Mouse (Mus musculus): Measurements from ENCODE around the gene Rrp7a. TPM values are rescaled to one million over a fixed set of nuclear protein-coding genes. Genes with fewer than 3 reads are reported as not detected.

The Rrp7a gene
- 10 to 100 TPM; 33.6 to 40.4 TPM for total RNA-seq (2021)
- long read RNA-seq, experiment 1, full-length matches to known transcripts, result 27 of 31 reads
- long read RNA-seq, experiment 1, partial matches to known transcripts, result 2 of 31 reads
- long read RNA-seq, experiment 1, other reads (novel, unspliced or antisense), result 2 of 31 reads
- long read RNA-seq, experiment 2, full-length matches to known transcripts, result 32 of 45 reads
- long read RNA-seq, experiment 2, partial matches to known transcripts, result 1 of 45 reads
- long read RNA-seq, experiment 2, other reads (novel, unspliced or antisense), result 12 of 45 reads

DNA sequence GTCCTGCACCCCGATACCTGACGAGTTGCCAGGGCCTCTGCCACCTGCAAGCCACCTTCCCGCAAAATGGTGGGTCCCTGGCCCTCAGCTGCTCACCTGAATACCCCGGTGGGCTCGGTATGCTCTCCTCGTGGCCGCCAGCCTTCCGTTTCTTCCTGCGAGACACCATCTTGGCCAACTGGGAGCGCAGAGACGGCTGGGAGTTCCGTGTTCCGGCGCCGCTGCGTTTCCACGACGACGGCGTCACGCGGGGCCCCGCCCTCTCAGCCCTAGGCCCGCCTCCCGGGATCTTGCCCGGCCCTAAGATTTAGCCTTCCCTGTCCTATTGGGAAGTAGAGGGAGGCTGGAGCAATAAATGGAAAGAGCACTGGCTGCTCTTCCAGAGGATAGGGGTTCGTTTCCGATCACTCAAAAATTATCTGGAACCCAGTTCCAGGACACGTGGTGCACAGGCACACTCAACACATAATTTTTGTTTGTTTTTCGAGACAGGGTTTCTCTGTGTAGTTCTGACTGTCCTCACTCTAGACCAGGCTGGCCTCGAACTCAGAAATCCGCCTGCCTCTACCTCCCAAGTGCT is at the start of gene Rrp7a:
Gene Rrp7a (minus strand): TSS at position 236 of the 580 bp plus-strand sequence.
- intact Hi-C loops (cut with DNase I), result no loop called here
- peak; percentile 91 to 92 for DNase-seq

DNA sequence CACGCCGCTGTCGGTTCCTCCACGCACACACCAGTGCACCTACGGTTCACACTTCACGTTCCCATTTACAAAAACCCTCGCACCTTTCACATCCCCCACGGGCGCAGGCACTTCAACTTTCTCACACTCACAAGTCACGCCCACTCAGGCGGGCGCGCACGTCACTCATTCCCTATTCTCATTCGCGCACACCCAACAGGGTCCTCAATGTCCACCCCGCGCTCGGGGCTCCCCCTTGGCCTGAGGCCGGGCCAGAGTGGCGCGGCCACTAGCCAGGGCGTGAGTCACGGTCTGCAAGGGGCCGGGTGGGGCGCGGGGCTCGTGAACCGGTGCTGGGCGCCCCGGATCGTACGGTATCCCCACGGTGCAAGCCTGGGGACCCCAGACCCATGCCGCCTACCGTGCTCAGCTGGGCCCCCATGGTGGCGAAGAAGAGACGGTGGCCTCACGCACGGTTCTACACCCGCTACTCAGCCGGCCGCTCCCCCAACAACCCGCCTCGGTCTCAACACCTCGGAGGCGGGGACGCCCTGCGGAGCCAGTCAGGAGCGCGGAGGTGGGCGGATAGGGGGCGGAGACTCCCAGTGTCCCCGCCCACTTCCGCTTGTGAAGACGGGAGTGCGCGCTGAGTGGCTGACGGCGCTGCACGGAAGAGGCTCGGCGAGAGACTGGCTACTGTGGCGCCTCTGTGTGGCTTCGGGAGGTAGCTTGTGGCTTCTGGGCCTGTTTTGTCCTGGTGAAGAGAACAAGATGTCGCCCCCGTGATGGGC is 49.3 kb upstream of the Rrp7a start:
- peak; percentile 95 to 96 for DNase-seq
- intact Hi-C loops (cut with DNase I), result loop anchor here (5.0 kb wide), 1 partner anchor 35 kb away; no protein-coding TSS in a partner anchor

DNA sequence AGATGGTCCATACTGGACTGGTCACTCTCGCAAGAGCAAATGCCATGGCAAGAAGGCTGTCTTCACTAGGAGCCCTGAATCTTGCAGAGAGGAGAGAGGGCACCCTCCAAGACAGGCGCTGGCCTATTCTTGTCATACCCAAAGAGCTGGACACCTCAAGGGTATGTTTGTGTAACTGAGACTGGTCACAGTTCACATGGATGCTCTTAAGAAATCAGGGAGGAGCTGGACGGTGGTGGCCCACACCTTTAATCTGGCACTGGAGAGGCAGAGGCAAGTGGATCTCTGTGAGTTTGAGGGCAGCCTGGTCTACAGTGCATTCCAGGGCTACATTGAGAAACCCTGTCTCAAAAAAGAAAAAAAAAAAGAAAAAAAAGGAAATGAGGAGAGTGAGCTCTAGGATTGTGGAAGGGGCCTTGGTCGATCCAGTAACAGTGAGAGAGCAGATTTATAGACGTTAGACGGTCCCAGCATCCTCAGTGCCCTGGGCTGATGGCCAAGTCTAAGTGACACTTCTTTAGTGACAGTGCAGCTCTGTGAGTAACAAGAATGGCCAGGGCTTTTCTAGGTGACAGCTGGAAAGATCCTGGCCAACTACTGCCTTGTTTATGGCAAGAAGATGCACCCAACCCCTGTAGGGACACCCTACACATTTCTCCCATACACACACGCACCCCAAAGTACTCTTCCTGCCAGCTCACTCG is 48.5 kb upstream of the Rrp7a start:
- intact Hi-C loops (cut with DNase I), result loop anchor here (5.0 kb wide), 1 partner anchor 36 kb away; no protein-coding TSS in a partner anchor
- no peak for DNase-seq

DNA sequence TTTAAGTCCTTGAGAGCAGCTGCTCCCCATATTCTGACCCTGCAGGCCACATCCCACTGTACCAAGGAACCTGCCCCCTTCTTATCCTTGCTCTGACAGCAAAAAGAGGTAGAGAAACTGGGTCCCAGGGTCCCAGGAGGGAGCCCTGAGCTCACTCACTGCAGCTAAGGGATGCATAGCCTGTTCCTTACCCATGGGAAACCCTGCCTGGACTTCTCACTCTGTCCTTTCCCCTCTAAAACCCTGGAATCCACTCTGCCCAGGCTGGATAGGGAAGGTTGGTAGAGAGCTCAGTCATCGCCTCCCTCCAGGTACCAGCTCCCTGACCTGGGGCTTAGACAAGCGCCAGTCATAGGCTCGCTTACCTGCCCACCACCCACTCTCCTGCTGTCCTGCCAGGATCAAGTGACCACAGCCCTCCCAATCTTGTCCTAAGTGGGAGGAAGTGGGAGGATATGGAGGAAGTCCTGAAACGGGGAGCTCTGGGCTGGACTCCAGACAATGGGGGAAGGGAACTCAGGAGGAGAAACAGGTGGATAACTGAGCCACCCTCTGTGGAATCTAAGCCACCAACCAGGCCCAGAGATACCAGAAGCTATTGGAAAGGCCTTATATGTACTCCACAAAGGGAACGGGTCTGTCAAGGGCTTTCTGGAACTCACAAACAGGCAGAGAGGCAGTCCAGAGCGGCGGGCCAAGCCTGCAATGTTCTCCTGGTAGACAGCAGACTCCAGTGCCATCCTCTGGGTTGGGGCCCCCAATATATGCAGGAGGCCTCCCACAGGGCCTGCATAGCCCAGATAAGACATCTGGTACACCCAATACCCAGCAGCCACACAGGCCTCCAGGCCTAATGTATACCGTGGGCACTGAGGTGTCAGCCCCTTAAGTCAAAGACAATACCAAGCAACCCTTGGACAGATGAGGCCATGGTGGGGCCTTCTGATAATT is 47.4 kb upstream of the Rrp7a start:
- intact Hi-C loops (cut with DNase I), result loop anchor here (5.0 kb wide), 2 partner anchors 37 to 352 kb away; no protein-coding TSS in a partner anchor
- DNase-seq, result peak in 1 of 2 experiments; percentile 25

- DNase-seq, result no peak
These were observed 46.5 kb upstream of the Rrp7a start for GRCm38 (mm10) chr15:83168875-83169771.

GRCm38 (mm10) chr15:83168311-83168710 is 45.7 kb upstream of the Rrp7a start:
- no peak for DNase-seq
- intact Hi-C loops (cut with DNase I), result loop anchor here (5.0 kb wide), 1 partner anchor 354 kb away; no protein-coding TSS in a partner anchor

More at GRCm38 (mm10) chr15:83168875-83169771, 46.5 kb upstream of the Rrp7a start:
- intact Hi-C loops (cut with DNase I), result loop anchor here (5.0 kb wide), 1 partner anchor 353 kb away; no protein-coding TSS in a partner anchor

DNA sequence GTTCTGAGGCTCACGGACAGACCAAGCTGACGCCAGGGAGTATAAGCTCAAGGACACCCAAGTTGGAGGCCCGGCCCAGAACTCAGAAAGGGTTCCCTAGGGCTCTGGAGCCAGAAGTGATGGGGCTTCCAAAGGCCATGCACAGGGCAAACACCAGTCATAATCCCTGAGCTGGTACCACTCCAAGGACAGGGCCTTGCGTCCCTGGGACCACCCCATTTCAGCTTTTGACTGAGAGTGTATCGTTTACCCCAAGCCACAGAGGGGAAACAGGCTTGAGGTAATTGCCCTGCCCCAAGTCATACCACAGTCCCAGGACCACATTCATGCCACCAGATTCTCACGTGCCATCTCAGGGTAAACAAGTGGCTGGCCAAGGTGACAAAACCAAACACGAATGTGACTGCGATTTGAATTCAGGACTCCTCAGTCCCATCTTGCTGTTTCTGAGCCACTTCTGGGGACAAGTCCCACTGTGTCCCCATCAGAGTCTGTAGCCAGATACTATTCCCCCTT is 45.0 kb upstream of the Rrp7a start:
- intact Hi-C loops (cut with DNase I), result loop anchor here (5.0 kb wide), 1 partner anchor 355 kb away; no protein-coding TSS in a partner anchor
- no peak for DNase-seq

GRCm38 (mm10) chr15:83167126-83167525 is 44.5 kb upstream of the Rrp7a start:
- DNase-seq, result no peak
- intact Hi-C loops (cut with DNase I), result loop anchor here (5.0 kb wide), 1 partner anchor 355 kb away; no protein-coding TSS in a partner anchor

DNA sequence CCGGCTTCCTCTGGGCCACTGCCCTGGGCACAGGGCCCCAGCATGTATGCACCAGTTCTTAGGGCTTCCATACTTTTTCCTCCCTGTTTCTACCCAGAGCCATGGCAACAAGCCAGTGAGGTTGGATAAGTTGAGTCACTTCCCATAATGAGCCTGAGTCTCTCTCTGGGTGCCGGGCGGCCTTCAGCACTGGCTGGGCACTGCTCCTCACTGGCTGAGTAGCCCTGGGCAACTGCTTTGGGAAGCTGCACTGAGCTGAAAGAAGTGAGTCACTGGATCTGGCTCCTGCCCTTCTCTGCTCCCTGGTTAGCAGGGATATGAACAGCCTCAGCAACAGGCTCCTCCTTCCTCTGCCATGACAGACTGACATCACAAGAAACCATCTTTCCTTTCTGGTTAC is 44.0 kb upstream of the Rrp7a start:
- peak; percentile 51 to 55 for DNase-seq

GRCm38 (mm10) chr15:83165526-83166315 is 43.1 kb upstream of the Rrp7a start:
- DNase-seq, result no peak
- intact Hi-C loops (cut with DNase I), result loop anchor here (5.0 kb wide), 1 partner anchor 357 kb away; no protein-coding TSS in a partner anchor

More for the DNA sequence above, 44.0 kb upstream of the Rrp7a start:
- intact Hi-C loops (cut with DNase I), result loop anchor here (5.0 kb wide), 1 partner anchor 356 kb away; no protein-coding TSS in a partner anchor

- intact Hi-C loops (cut with DNase I), result loop anchor here (5.0 kb wide), 2 partner anchors 207 to 357 kb away; no protein-coding TSS in a partner anchor
- peak in 1 of 2 experiments; percentile 70 for DNase-seq
These were observed 42.4 kb upstream of the Rrp7a start for GRCm38 (mm10) chr15:83164971-83165471.

DNA sequence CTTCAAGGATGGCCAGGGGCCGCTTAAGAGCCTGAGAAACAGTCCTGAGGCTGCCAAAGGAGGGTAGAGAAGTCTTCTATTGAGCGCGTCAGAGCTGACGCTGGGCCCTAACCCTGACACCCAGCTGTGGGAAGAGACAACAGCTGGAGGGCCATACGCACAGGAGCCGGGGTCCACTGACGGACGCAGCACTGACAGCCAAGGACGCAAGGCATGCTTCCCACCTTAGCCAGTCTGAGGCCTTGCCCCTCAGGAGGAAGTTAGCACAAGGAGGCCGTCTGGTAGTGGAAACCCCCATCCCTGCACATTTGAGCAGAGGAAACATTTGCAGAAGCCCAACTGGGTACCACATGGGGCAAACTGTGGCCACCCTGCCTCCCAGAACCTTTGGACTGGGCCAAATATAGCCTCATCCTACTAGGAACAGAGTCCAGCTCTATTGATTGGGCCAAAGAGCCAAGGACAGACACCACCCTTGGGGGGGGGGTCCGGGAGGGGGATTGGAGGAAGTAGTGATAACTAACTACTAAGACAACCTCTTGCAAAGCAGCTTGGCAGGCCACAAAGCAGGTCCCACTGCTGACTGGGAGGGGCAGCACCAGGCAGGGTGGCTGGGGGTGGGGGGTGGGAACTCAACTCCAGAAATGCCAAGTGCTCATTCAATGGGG is 40.4 kb upstream of the Rrp7a start:
- intact Hi-C loops (cut with DNase I), result loop anchor here (5.0 kb wide), 1 partner anchor 209 kb away; no protein-coding TSS in a partner anchor
- DNase-seq, result no peak

GRCm38 (mm10) chr15:83162001-83162400 is 39.4 kb upstream of the Rrp7a start:
- DNase-seq, result no peak
- intact Hi-C loops (cut with DNase I), result loop anchor here (5.0 kb wide), 1 partner anchor 210 kb away; no protein-coding TSS in a partner anchor

- intact Hi-C loops (cut with DNase I), result loop anchor here (5.0 kb wide), 1 partner anchor 211 kb away; no protein-coding TSS in a partner anchor
- DNase-seq, result no peak
These were observed 38.6 kb upstream of the Rrp7a start for GRCm38 (mm10) chr15:83161062-83161748.

DNA sequence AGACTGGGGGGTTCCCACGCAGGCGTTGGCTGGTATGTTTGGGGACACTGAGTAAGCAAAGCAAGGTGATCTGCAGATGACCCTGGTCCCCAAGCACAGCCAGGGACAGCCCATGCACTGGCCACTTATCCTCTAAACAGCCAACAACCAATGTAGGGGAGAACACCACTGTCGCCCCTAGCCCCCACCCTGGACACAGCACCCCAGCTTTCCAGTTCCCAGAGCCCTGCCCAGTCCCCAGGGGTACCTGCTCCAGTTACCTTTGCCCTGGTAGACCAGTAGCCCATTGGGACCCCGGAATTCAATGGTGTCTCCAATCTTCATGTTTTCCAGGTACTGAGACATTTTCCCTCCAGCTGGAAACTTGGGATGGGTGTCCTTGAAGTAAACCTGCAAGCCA is 38.0 kb upstream of the Rrp7a start:
- intact Hi-C loops (cut with DNase I), result loop anchor here (5.0 kb wide), 1 partner anchor 212 kb away; no protein-coding TSS in a partner anchor
- no peak for DNase-seq

All from gastrocnemius, postnatal 36 days (tissue).